Mouse (Mus musculus) macrophage (primary cell): ENCODE measurements around the gene Clba1. TPM values are rescaled to one million over a fixed set of nuclear protein-coding genes. Genes with fewer than 3 reads are reported as not detected.
"Not testable (repeated sequence)": the region's sequence is repeated elsewhere in the genome, so short reads cannot be mapped to it uniquely, and the experiment has no call there.

Experiments used
- H3K27ac ChIP-seq: fragments of 350-480 bp; formaldehyde crosslinking; 2 replicates; pipeline ENCODE4 v1.9.0; 2021
- H3K36me3 ChIP-seq: fragments of 350-480 bp; formaldehyde crosslinking; 2 replicates; pipeline ENCODE4 v1.9.0; 2021; ENCODE audit errors: inconsistent target
- H3K4me3 ChIP-seq: fragments of 350-480 bp; formaldehyde crosslinking; 2 replicates; pipeline ENCODE4 v1.9.0; 2021; ENCODE audit errors: inconsistent target
- H3K79me2 ChIP-seq: fragments of 350-480 bp; formaldehyde crosslinking; 2 replicates; pipeline ENCODE4 v1.9.0; 2021; ENCODE audit errors: inconsistent target
- WGBS: methylation state at CpG from one replicate; pipeline ENCODE4 v1.1.7; 2026; ENCODE audit warnings: inconsistent platforms; ENCODE audit not compliant: missing documents; 5-methylcytosine and 5-hydroxymethylcytosine counted together
- polyA plus RNA-seq: library from polyadenylated mRNA; stranded (reverse); fragments of 250-400 nt; gene quantifications from 3 replicates; pipeline ENCODE4 v1.2.4, GENCODE M21; 2018; ENCODE audit warnings: inconsistent platforms

The Clba1 gene
- polyA plus RNA-seq, 1 experiment from 2014 or later, result 1.9 TPM

GRCm38 (mm10) chr12:112835046-112835445, 26.3 kb downstream of the Clba1 start:
- no peak overlapping the region for H3K4me3 ChIP-seq
- H3K36me3 ChIP-seq, result no peaks in the 10 kb centered on the region
- no peak overlapping the region for H3K27ac ChIP-seq
- H3K79me2 ChIP-seq, result peaks cover 19% of the 10 kb centered on the region
- WGBS, result 94% methylated on average over 2 of the region's 2 CpGs

GRCm38 (mm10) chr12:112840209-112841086, 31.7 kb downstream of the Clba1 start:
- 35% methylated on average over 24 of the region's 25 CpGs for WGBS
- Histone ChIP-seq H3K79me2 (no peaks in the 10 kb centered on the region), H3K36me3 (no peaks in the 10 kb centered on the region), H3K4me3 (no peak overlapping the region), H3K27ac (peak overlapping the region; percentile 86)

- not testable (repeated sequence) for H3K27ac ChIP-seq, H3K4me3 ChIP-seq, H3K79me2 ChIP-seq, H3K36me3 ChIP-seq
- 82% methylated on average over 4 of the region's 4 CpGs for WGBS
Observed at GRCm38 (mm10) chr12:112841338-112841892, 32.7 kb downstream of the Clba1 start.

GRCm38 (mm10) chr12:112842128-112842527, 33.4 kb downstream of the Clba1 start:
- 100% methylated on average over 2 of the region's 2 CpGs for WGBS
- H3K79me2 ChIP-seq, H3K4me3 ChIP-seq, H3K36me3 ChIP-seq, H3K27ac ChIP-seq: not testable (repeated sequence)

- Histone ChIP-seq H3K4me3 (no peak overlapping the region), H3K27ac (no peak overlapping the region), H3K79me2 (no peaks in the 10 kb centered on the region), H3K36me3 (no peaks in the 10 kb centered on the region)
- WGBS, result 26% methylated on average over 3 of the region's 3 CpGs
Observed at GRCm38 (mm10) chr12:112843803-112844202, 35.1 kb downstream of the Clba1 start.

- Histone ChIP-seq H3K4me3 (no peak overlapping the region), H3K79me2 (no peaks in the 10 kb centered on the region), H3K36me3 (peaks cover 9% of the 10 kb centered on the region; the same call in 1 of the 2 replicates), H3K27ac (no peak overlapping the region)
- WGBS, result 94% methylated on average over 2 of the region's 2 CpGs
Observed at GRCm38 (mm10) chr12:112847880-112848279, 39.1 kb downstream of the Clba1 start.

- H3K36me3 ChIP-seq, result peaks cover 9% of the 10 kb centered on the region; the same call in 1 of the 2 replicates
- 60% methylated on average over 11 of the region's 11 CpGs for WGBS
- H3K79me2 ChIP-seq, result no peaks in the 10 kb centered on the region
- no peak overlapping the region for H3K4me3 ChIP-seq
- no peak overlapping the region for H3K27ac ChIP-seq
Observed at GRCm38 (mm10) chr12:112849235-112850022, 40.7 kb downstream of the Clba1 start.

- 90% methylated on average over 9 of the region's 9 CpGs for WGBS
- no peak overlapping the region for H3K27ac ChIP-seq
- peaks cover 9% of the 10 kb centered on the region; the same call in 1 of the 2 replicates for H3K36me3 ChIP-seq
- no peak overlapping the region for H3K4me3 ChIP-seq
- H3K79me2 ChIP-seq, result no peaks in the 10 kb centered on the region
Observed at GRCm38 (mm10) chr12:112850344-112850743, 41.6 kb downstream of the Clba1 start.

GRCm38 (mm10) chr12:112851116-112851515, 42.4 kb downstream of the Clba1 start:
- Histone ChIP-seq H3K27ac (no peak overlapping the region), H3K79me2 (no peaks in the 10 kb centered on the region), H3K36me3 (peaks cover 9% of the 10 kb centered on the region; the same call in 1 of the 2 replicates), H3K4me3 (no peak overlapping the region)
- 86% methylated on average over 5 of the region's 8 CpGs for whole genome bisulfite sequencing

- Histone ChIP-seq H3K4me3 (no peak overlapping the region), H3K79me2 (no peaks in the 10 kb centered on the region; the same call in 1 of the 2 replicates), H3K27ac (no peak overlapping the region), H3K36me3 (peaks cover 9% of the 10 kb centered on the region; the same call in 1 of the 2 replicates)
- WGBS, result 68% methylated on average over 11 of the region's 11 CpGs
Observed at GRCm38 (mm10) chr12:112853050-112853729, 44.5 kb downstream of the Clba1 start.

GRCm38 (mm10) chr12:112854610-112855333, 46.0 kb downstream of the Clba1 start:
- WGBS, result 57% methylated on average over 7 of the region's 7 CpGs
- H3K36me3 ChIP-seq, result peaks cover 9% of the 10 kb centered on the region; the same call in 1 of the 2 replicates
- H3K4me3 ChIP-seq, result no peak overlapping the region
- H3K27ac ChIP-seq, result no peak overlapping the region
- no peaks in the 10 kb centered on the region; the same call in 1 of the 2 replicates for H3K79me2 ChIP-seq

- H3K36me3 ChIP-seq, result peaks cover 9% of the 10 kb centered on the region; the same call in 1 of the 2 replicates
- WGBS, result 98% methylated on average over 3 of the region's 3 CpGs
- no peaks in the 10 kb centered on the region; the same call in 1 of the 2 replicates for H3K79me2 ChIP-seq
- no peak overlapping the region for H3K27ac ChIP-seq
- no peak overlapping the region for H3K4me3 ChIP-seq
Observed at GRCm38 (mm10) chr12:112856338-112856737, 47.6 kb downstream of the Clba1 start.

GRCm38 (mm10) chr12:112857021-112857925, 48.5 kb downstream of the Clba1 start:
- 53% methylated on average over 9 of the region's 9 CpGs for WGBS
- no peak overlapping the region for H3K27ac ChIP-seq
- no peak overlapping the region for H3K4me3 ChIP-seq
- H3K79me2 ChIP-seq, result no peaks in the 10 kb centered on the region; the same call in 1 of the 2 replicates
- H3K36me3 ChIP-seq, result no peaks in the 10 kb centered on the region; the same call in 1 of the 2 replicates
